Mouse (Mus musculus): ENCODE measurements at regions not wholly inside any gene's neighbourhood (a gene's known extent, or its start where the extent isn't known, plus 50 kb on each side); places are given as distances from the start of the nearest gene placed in this dataset.

GRCm38 (mm10) chr12:107658241-107658640, 169.8 kb downstream of the 3110018I06Rik start:
- DNase-seq (ENCODE audit: low spot score in 2 of 2): no peak

DNA sequence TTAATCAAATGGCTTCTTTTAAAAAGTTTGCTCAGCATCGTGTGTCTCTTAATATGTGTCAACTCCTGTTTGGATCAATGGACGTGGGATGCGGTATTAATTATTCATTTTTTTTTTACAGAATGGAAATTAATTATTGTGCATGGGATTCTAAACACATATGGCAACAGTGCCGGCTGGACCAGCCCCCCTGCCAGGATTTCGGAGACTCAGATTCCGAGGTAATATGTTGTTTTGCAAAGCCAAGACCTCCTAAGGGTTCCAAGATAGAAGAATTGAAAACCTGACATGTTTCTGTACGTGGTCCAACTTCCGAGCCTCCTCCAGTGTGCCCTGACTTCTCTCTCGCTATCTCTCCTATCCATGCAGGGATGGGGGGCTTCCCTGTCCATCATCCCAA, 170.4 kb downstream of the 3110018I06Rik start:
- no peak for DNase-seq (ENCODE audit: low spot score in 2 of 2)

DNA sequence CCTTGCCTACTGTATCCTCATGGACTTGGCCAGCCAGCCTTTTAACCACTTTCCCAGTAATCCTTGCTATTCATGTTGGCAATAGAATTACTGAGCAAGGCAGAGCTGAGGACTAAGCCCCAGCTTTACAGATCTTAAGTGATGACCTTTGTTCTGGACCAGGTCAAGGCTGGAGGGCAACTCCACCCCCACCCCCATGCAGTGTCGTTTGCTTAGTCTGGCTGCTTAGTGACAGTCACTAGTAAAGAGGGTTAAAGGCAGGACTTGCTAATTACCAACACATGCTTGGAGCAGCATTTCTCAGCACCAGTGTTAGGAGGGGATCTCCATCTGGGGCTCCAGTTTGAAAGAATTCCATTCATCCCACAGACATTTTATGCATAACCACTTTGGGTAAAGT, 174.2 kb downstream of the 3110018I06Rik start:
- DNase-seq (ENCODE audit: low spot score in 2 of 2): no peak

DNA sequence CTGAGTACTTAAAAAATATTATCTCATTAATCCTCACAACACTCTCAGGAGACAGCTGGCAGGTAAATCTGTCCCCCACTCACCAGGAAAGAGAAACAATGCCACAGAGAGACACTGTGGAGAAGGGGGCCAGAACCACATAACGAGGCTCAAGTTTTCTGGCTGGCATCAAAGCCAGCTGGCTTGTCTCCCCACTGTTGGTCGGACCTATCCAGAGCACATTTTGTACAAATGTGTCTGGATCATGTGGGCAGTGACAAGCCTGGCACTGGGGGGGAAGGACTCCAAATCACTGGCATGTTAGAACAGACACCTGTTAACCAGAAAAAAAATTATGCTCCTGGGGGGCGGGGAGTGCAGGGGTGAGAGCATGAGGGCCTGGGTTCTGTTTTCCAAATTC, 179.4 kb downstream of the 3110018I06Rik start:
- no peak for DNase-seq (ENCODE audit: low spot score in 2 of 2)

DNA sequence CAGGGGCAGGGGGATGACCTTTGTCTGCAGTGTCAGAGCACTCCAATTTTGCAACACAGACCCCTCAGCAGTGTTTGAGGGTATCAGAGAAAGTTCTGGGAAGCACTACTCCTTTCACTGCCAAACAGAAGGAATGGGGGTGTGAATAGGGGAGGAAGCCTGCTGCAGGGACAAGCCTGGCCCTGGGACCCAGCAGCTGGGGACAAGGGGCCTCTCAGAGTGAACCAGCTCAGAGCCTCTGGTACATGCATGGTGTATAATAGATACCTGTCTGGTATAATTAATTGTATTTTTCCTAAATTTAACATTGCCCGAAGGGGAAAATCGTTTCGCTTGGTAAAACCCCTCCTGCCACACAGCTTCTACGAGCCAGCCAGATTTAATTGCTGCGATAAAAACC, 180.6 kb downstream of the 3110018I06Rik start:
- DNase-seq (ENCODE audit: low spot score in 2 of 2): no peak

DNA sequence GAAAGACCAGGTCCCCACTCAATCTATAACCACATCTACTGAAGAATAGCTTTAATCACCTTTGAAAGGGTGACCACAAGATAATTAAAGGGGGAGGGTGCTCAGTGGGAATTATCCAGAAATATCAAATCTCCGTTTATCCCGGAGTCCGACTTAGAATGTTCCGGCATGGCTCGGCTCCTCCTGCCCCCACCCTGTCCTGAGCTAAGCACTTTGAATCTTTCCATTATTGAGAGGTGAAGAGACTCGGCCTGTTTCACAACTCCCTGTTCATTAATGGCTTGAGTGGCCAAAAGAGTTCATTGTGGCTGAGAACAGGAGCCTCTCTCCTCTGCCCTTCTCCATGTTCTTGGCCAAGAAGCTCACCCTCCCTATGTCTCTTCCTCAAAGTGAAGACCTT, 181.0 kb downstream of the 3110018I06Rik start:
- no peak for DNase-seq (ENCODE audit: low spot score in 2 of 2)

DNA sequence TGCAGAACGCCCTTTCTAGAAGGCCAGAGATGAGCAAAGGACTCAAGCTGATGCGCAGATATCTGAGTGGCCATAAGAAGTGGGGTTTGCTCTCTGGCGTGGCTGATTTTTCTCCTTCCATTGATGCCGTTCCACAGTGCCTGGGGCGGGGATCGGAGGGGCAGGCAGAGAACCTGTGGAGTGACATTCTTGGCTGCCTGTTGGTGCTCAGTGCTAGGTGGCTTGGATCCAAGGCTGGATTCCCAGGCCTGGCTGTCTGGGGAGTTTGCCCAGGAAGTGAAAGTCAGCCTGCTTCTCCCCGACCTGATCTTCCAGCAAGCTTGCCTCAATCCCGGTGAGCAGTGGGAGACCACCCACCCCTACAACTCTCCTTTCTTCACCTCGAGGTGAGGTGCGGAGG, 181.5 kb downstream of the 3110018I06Rik start:
- DNase-seq (ENCODE audit: low spot score in 2 of 2): no peak

DNA sequence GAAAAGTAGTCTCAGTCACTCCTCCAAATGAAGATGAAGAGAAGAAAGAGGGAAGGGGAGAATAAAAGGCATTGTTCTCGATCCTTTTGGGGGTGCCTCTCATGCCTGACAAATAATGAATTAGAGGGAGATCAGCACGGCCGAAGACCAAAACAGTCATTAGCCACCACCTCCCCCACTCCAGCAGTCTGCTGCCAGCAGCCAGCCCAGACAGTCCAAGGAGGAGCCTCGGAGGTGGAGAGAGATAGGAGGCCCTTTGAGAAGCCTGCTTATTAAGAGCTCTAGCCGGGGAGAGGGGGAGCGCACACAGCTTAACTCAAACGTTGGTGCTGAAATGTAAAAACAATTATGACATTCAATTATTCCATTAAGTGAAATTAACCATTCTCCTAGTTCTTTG, 188.6 kb downstream of the 3110018I06Rik start:
- DNase-seq (ENCODE audit: low spot score in 2 of 2): no peak

- DNase-seq (ENCODE audit: low spot score in 2 of 2): no peak
These were observed 199.0 kb downstream of the 3110018I06Rik start for GRCm38 (mm10) chr12:107687447-107687846.

DNA sequence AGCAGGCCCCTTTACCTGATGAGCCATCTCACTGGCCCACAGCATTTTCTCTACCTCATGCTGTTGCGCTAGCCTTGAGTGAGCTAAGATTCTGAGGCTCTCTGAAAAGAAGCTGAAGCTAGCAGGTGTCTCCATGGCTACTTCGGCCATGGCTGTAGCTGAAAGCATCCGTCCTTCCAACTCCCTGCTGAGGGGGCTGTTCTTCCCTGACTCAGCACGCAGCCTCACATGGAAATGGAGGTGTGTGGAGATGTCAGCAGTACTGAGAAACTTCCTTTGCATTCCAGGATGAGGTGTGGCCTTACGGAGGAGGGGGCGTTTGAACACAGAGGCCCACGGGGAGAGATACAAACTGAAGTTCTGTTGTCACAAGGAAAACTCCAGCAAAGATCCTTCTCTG, 201.0 kb downstream of the 3110018I06Rik start:
- no peak for DNase-seq (ENCODE audit: low spot score in 2 of 2)

DNA sequence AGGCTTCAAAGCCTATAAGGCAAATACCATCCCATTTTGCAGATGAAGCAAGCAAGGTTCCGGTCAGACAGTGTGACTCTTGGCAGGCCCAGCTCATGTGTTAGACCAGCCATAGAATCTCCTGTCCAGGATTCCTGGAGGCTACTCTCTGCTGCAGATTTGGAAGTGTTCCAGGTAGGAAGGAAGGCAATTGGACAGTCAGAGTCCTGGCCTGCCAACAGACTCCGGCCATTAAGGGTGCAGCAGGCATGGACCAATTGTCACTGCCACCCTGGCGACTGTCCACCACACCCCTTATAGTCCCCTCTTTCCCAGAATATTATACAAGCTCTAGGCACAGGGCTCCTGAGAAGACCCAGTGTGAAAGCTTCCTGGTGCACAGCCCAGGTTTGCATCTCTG, 201.6 kb downstream of the 3110018I06Rik start:
- no peak for DNase-seq (ENCODE audit: low spot score in 2 of 2)

GRCm38 (mm10) chr12:107693693-107694092, 205.3 kb downstream of the 3110018I06Rik start:
- no peak for DNase-seq (ENCODE audit: low spot score in 2 of 2)

DNA sequence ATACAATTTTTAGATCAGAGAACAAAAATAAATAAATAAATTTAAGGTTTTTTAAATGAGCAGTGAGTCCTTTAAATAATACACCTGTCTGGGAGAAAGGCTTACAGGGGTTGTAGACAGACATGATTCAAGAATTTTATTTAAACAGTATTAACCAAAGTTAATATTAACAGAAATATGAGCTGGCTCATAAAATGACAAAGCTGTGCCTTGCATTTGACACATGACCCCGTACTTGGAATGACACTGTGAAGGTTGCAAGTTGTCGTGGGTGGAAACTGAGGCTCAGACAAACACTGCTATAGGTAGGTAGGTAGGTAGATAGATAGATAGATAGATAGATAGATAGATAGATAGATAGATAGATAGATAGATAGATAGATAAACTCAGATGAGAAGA, 206.6 kb downstream of the 3110018I06Rik start:
- no peak for DNase-seq (ENCODE audit: low spot score in 2 of 2)

- no peak for DNase-seq (ENCODE audit: low spot score in 2 of 2)
These were observed 207.2 kb downstream of the 3110018I06Rik start for GRCm38 (mm10) chr12:107695438-107696267.

GRCm38 (mm10) chr12:107700317-107700716, 211.9 kb downstream of the 3110018I06Rik start:
- no peak for DNase-seq (ENCODE audit: low spot score in 2 of 2)

DNA sequence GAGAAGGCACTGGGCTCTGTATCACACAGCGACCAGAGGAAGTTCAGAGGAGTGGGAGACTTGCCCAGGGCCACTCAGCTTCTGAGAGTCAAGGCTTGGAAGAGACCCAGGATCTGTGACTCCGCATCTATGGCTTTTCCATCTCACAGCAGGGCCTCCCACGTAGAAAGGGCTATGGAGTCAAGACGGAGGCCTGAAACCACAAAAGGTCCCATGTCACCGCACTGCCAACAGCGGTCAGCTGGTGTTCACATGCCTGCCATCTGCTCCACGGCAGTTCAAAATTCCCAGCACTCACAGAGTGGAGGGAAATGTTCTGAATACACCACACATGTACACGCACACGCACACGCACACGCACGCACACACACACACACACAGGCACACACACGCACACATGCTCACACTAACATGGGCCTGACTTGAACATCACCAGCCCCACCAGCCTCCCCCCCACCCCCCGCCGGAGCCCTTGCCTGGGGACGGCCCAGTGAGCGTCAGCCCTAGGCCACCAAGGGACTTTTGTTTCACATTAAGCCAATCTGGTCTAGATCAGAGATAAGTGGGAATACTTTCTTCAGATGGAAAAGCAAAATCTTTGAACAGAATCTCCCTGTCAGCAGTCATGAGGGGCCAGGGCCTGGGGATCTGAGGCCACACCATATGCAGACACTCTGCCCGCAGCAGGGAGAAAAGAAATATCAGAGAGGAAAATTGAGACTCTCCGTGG, 212.6 kb downstream of the 3110018I06Rik start:
- DNase-seq (ENCODE audit: low spot score in 2 of 2): no peak

DNA sequence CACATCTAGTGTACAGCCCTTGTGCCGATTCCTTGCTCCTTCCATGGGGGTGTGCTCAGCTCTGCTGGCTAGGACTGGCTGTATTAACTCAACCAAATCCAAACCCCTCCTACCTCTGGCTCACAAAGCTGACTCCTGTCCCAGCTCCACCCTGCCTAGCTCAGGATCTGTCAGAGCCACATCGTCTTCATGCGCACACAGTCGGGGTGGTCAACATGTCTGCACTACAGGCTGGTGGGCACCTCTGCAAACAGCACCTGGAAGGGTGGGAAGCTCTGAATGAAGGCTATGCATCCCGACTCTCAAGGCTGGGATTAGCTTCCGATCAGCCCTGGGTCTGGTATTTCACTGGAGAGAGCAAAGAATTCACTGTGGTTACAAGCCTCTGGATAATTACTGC, 220.4 kb downstream of the 3110018I06Rik start:
- no peak for DNase-seq (ENCODE audit: low spot score in 2 of 2)

GRCm38 (mm10) chr12:107711017-107711416, 222.6 kb downstream of the 3110018I06Rik start:
- DNase-seq (ENCODE audit: low spot score in 2 of 2): no peak

DNA sequence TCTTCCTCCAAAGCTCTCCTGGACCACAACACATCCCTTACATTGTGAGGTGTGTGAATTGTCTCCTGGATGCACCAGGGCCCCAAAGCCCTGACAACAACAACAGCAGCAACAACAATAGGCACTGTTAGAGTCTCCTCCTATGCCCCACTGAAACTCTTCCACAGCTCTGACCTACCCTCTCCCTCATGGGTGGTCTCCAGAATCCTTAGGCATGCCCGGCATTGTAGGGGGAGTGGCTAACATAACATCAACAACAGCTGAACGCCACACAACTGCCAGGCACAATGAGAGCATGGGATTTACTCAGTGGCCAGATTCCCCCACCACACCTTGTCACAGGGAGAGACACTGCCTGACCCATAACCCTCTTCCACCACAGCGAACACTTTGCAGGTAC, 223.2 kb downstream of the 3110018I06Rik start:
- DNase-seq (ENCODE audit: low spot score in 2 of 2): no peak

DNA sequence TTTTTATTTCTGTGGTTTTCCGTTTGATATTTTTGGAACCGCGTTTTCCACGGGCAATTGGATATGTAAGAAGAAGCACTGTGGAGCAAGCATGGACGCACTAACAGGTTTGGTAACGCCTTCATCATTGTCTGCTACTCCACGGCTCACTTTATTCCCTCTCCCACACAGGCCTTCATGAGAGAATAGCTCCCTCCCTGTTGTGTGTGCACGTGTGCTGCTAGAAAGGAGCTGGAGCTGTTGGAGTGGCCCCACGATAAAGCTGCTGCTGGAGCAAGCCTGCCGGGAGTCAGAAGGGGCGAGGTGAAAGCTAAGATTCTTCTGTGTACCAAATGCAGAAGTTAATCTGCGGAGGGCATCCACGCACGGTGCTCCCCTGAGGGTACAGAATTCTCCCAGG, 224.8 kb downstream of the 3110018I06Rik start:
- DNase-seq (ENCODE audit: low spot score in 2 of 2): no peak

DNA sequence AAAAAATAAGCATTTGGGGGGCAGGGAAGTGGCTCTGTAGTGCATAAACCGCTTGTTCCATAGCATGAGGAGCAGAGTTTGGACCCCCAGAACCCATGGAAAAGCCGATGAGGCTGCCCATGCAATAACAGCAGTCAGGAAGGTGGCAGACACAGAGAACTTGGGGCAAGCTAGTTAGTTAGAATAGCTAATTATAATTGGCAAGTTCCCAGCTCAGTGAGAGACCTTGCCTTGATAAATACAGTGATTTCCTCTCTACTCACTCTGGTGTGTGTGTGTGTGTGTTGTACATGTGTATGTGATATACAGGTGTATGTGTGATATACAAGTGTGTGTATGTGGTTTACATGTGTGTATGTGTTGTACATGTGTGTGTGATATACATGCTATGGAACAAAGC, 226.4 kb downstream of the 3110018I06Rik start:
- no peak for DNase-seq (ENCODE audit: low spot score in 2 of 2)

DNA sequence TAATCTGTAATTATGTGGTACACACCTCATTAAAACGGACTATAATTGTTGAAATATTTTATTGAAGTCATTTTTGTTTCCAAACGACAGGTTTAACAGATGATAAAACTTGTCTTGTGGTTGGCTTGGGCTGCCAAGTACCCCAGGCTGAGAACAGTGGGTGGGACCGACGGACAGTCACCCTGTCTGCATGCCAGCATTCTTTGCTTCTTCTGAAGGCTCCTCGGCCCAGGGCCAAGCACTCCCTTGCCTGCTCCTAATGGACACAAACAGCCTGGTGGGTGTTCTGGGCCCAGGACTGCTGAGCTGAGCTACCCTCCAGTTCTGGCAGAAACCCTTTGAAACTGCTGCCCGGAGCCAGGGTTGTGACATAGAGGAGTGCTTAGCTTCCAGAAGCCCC, 227.4 kb downstream of the 3110018I06Rik start:
- DNase-seq (ENCODE audit: low spot score in 2 of 2): no peak

- DNase-seq (ENCODE audit: low spot score in 2 of 2): no peak
These were observed 232.5 kb downstream of the 3110018I06Rik start for GRCm38 (mm10) chr12:107720941-107721340.
